Mouse (Mus musculus) limb, embryonic 12.5 days (tissue): ENCODE measurements at regions not wholly inside any gene's neighbourhood (a gene's known extent, or its start where the extent isn't known, plus 50 kb on each side); places are given as distances from the start of the nearest gene placed in this dataset.
A peak's percentile ranks its signal among the peaks of the same experiment; 100 is the strongest.
"Not testable (repeated sequence)": the region's sequence is repeated elsewhere in the genome, so short reads cannot be mapped to it uniquely, and the experiment has no call there.

ENCODE experiments used
- ATAC-seq: fragments of 200-750 bp; cut with Nextera tagmentation; 2 replicates; pipeline ENCODE4 v1.8.0; 2017; ENCODE audit warnings: low read depth, moderate TSS enrichment; ENCODE audit not compliant: insufficient number of reproducible peaks, insufficient read depth, low FRiP score, low TSS enrichment
- H3K27ac ChIP-seq: fragments of 300-500 bp; sonication (generic); 2 replicates; pipeline ENCODE4 v1.5.1; 2016; ENCODE audit warnings: mild to moderate bottlenecking, moderate library complexity
- H3K27me3 ChIP-seq: fragments of 300-500 bp; sonication (generic); 2 replicates; pipeline ENCODE4 v1.6.1; 2016; ENCODE audit warnings: mild to moderate bottlenecking, moderate library complexity
- H3K36me3 ChIP-seq: fragments of 300-500 bp; sonication (generic); 2 replicates; pipeline ENCODE4 v1.6.1; 2016; ENCODE audit warnings: mild to moderate bottlenecking, moderate library complexity
- H3K4me1 ChIP-seq: fragments of 300-500 bp; sonication (generic); replicated peaks from 2 replicates; pipeline ENCODE4 v1.6.1; 2016
- H3K4me2 ChIP-seq: fragments of 300-500 bp; sonication (generic); 2 replicates; pipeline ENCODE4 v1.6.1; 2016; ENCODE audit warnings: mild to moderate bottlenecking, moderate library complexity
- H3K4me3 ChIP-seq: fragments of 300-500 bp; sonication (generic); replicated peaks from 2 replicates; pipeline ENCODE4 v1.5.1; 2016; ENCODE audit warnings: mild to moderate bottlenecking
- H3K9ac ChIP-seq: fragments of 300-500 bp; sonication (generic); replicated peaks from 2 replicates; pipeline ENCODE4 v1.6.1; 2016; ENCODE audit warnings: mild to moderate bottlenecking, moderate library complexity
- H3K9me3 ChIP-seq: fragments of 300-500 bp; sonication (generic); 2 replicates; pipeline ENCODE4 v1.6.1; 2016; ENCODE audit warnings: mild to moderate bottlenecking, moderate library complexity
- WGBS: fragments of 180-500 bp; shearing (Covaris S2); methylation state at CpG from one replicate; pipeline ENCODE4 v1.1.7; 2016; 5-methylcytosine and 5-hydroxymethylcytosine counted together

DNA sequence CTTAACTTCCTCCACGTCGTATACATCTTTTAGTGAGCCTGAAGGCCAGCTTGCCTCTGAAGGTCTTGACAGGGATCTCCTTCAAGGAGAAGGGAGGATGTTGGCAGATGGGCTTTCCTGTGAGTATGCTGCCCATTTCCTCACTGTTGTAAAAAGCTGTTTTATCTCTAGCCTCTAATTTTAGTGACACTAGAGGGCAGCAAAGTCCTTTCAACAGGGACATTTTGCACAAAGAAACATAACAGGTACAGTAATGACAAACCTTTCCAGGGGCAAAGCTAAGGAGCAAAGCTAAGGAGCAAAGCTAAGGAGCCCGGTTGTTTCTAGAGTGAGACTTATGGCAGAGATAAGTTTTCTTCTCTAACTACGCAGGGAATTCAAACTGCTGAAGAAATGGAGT is 59.0 kb upstream of the Kbtbd8 start:
- WGBS: 50% methylated on average over 4 of the region's 4 CpGs
- Histone ChIP-seq H3K4me1 (no peaks in the 10 kb centered on the region), H3K4me3 (no peak overlapping the region), H3K9ac (no peak overlapping the region), H3K4me2 (no peak overlapping the region), H3K27ac (no peak overlapping the region), H3K9me3 (no peaks in the 10 kb centered on the region), H3K27me3 (no peaks in the 10 kb centered on the region), H3K36me3 (no peaks in the 10 kb centered on the region)
- no peak for ATAC-seq

- Histone ChIP-seq H3K27me3 (no peaks in the 10 kb centered on the region), H3K4me1 (no peaks in the 10 kb centered on the region), H3K27ac (no peak overlapping the region), H3K9ac (no peak overlapping the region), H3K36me3 (no peaks in the 10 kb centered on the region), H3K9me3 (no peaks in the 10 kb centered on the region), H3K4me2 (no peak overlapping the region), H3K4me3 (no peak overlapping the region)
- WGBS: 94% methylated on average over 2 of the region's 2 CpGs
- ATAC-seq: no peak
Observed at GRCm38 (mm10) chr6:95056222-95056621, 60.8 kb upstream of the Kbtbd8 start.

GRCm38 (mm10) chr6:95053717-95054382 is 63.2 kb upstream of the Kbtbd8 start:
- Histone ChIP-seq H3K4me2 (no peak overlapping the region), H3K4me3 (no peak overlapping the region), H3K27me3 (no peaks in the 10 kb centered on the region), H3K36me3 (no peaks in the 10 kb centered on the region), H3K9ac (no peak overlapping the region), H3K27ac (no peak overlapping the region), H3K9me3 (no peaks in the 10 kb centered on the region), H3K4me1 (no peaks in the 10 kb centered on the region)
- 51% methylated on average over 9 of the region's 9 CpGs for WGBS
- no peak for ATAC-seq

DNA sequence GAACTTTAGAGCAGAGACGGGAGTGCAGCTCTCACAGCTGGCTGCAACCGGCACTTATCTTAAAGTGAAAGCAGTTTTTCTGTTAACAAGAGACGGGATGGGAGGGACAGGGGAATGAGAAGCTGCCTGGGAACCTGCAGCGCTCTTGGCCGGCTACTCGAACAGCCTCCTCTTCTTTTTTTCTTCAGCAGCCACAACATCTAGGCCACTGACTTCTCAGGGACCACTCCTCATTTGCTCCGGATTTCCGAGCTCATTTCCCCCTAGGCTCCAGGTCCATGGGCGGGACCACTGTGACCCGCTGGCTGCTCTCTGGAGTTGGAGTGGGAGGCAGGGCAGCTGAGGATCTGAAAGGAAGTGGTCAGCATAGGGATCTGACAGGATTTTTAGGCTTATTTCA is 75.7 kb upstream of the Kbtbd8 start:
- H3K9me3 ChIP-seq, H3K4me3 ChIP-seq, H3K4me1 ChIP-seq, H3K36me3 ChIP-seq, ATAC-seq, H3K9ac ChIP-seq, H3K27me3 ChIP-seq, H3K27ac ChIP-seq: not testable (repeated sequence)
- 13% methylated on average over 7 of the region's 10 CpGs for WGBS
- peak overlapping the region; percentile 31; the same call in 1 of the 2 replicates for H3K4me2 ChIP-seq

DNA sequence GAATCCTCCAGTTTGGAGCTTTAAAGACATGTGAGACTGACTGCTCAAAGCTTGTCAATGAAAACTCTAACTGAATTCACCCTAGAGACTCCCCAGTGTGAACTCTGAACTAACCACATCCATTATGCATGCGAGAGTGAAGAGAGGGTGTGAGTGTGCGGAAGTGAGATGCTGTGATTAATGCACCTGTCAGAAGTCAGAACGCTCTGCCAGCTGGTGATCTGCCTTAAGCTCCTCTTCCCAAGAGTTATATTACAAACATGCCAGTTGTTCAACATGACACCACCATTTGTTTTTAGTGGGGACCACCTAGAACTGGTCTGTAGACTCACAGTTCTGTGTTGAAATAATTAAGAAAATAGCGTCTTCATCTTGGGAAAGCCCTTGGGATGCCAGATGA is 92.8 kb upstream of the Kbtbd8 start:
- no peak for ATAC-seq
- WGBS: 31% methylated on average over 4 of the region's 4 CpGs
- no peaks in the 10 kb centered on the region for H3K9me3 ChIP-seq

DNA sequence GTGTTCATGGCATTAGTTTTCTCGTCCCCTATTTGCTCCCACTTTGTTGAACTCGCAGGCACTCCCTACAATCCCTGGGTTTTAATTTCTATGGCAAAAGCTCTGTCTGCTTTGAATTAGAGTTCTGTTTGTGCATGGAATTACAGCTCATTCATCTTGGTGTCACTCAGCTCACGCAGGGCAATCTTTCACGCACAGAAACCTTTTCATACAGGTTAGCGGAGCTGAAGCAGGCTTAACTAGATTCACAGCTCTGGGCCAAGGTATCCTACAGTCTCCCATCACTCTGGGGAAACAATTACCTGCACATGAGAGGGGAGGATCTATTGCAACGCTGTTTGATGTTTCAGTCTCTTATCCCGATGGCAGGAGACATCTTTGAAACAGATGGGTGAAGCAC is 95.3 kb upstream of the Kbtbd8 start:
- WGBS: 30% methylated on average over 7 of the region's 7 CpGs
- H3K4me3 ChIP-seq: no peak overlapping the region
- H3K27me3 ChIP-seq: no peaks in the 10 kb centered on the region
- H3K9ac ChIP-seq: no peak overlapping the region
- no peak for ATAC-seq
- peaks cover 10% of the 10 kb centered on the region for H3K4me1 ChIP-seq
- H3K36me3 ChIP-seq: no peaks in the 10 kb centered on the region
- no peaks in the 10 kb centered on the region for H3K9me3 ChIP-seq
- H3K4me2 ChIP-seq: no peak overlapping the region
- H3K27ac ChIP-seq: no peak overlapping the region

More for the DNA sequence above, 92.8 kb upstream of the Kbtbd8 start:
- Histone ChIP-seq H3K9ac (no peak overlapping the region), H3K36me3 (no peaks in the 10 kb centered on the region), H3K4me2 (no peak overlapping the region), H3K27me3 (no peaks in the 10 kb centered on the region), H3K27ac (no peak overlapping the region), H3K4me1 (no peaks in the 10 kb centered on the region), H3K4me3 (no peak overlapping the region)

- Histone ChIP-seq H3K36me3 (no peaks in the 10 kb centered on the region), H3K27me3 (no peaks in the 10 kb centered on the region), H3K9ac (no peak overlapping the region), H3K4me1 (peaks cover 10% of the 10 kb centered on the region), H3K4me2 (no peak overlapping the region), H3K9me3 (no peaks in the 10 kb centered on the region), H3K27ac (no peak overlapping the region), H3K4me3 (no peak overlapping the region)
- 40% methylated on average over 4 of the region's 4 CpGs for WGBS
- ATAC-seq: no peak
Observed at GRCm38 (mm10) chr6:95017911-95018310, 99.1 kb upstream of the Kbtbd8 start.

- Histone ChIP-seq H3K9ac (no peak overlapping the region), H3K36me3 (no peaks in the 10 kb centered on the region), H3K4me1 (peaks cover 10% of the 10 kb centered on the region), H3K27ac (no peak overlapping the region), H3K9me3 (no peaks in the 10 kb centered on the region), H3K27me3 (no peaks in the 10 kb centered on the region), H3K4me2 (no peak overlapping the region), H3K4me3 (no peak overlapping the region)
- ATAC-seq: no peak
- WGBS: 29% methylated on average over 3 of the region's 3 CpGs
Observed at GRCm38 (mm10) chr6:95017484-95017883, 99.6 kb upstream of the Kbtbd8 start.

DNA sequence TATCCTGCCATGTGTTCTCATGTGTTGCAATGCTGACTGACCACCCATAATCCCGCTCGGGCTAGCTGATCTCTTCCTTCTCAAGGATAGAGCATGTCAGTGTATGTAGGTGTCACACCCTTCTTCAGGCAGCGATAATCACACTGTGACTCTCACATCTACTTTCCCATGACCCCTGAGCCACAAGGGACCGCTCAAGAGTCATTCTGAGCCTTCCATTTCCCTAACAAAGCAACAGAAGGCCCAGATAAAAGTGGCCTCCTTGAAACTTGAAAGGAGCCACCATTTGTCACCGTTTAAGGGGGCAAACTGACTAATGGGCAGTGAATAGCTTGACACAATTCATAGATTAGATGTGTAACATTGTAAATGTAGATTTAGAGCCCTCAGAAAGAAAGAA is 103.9 kb upstream of the Kbtbd8 start:
- no peak for ATAC-seq
- H3K4me1 ChIP-seq: peaks cover 10% of the 10 kb centered on the region
- H3K4me3 ChIP-seq: no peak overlapping the region
- 31% methylated on average over 5 of the region's 5 CpGs for WGBS
- H3K27me3 ChIP-seq: no peaks in the 10 kb centered on the region
- no peak overlapping the region for H3K4me2 ChIP-seq
- no peak overlapping the region for H3K27ac ChIP-seq
- H3K9me3 ChIP-seq: no peaks in the 10 kb centered on the region
- H3K36me3 ChIP-seq: no peaks in the 10 kb centered on the region
- no peak overlapping the region for H3K9ac ChIP-seq

DNA sequence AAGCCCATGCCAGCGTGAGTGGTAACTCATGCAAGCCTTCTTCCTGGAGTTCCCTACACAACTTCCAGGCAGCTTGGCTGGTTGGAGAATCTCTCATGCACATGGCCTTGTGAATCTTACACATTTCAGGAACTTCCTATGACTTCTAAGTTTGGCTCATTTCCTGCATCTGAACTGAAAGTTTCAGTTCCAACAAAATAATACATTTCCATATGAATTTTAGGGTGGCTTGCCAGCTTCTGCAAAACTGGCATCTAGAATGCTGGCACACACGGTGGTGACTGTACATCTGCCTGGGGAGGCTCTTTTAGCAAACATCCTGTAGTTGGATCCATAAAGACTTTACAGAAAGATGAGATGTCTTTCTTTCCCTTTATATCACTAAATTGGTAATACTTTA is 110.6 kb upstream of the Kbtbd8 start:
- Histone ChIP-seq H3K4me3 (no peak overlapping the region), H3K27ac (no peak overlapping the region), H3K4me1 (no peaks in the 10 kb centered on the region), H3K36me3 (no peaks in the 10 kb centered on the region), H3K4me2 (no peak overlapping the region), H3K9ac (no peak overlapping the region), H3K9me3 (no peaks in the 10 kb centered on the region), H3K27me3 (no peaks in the 10 kb centered on the region)
- no peak for ATAC-seq
- 77% methylated on average over 2 of the region's 2 CpGs for WGBS

DNA sequence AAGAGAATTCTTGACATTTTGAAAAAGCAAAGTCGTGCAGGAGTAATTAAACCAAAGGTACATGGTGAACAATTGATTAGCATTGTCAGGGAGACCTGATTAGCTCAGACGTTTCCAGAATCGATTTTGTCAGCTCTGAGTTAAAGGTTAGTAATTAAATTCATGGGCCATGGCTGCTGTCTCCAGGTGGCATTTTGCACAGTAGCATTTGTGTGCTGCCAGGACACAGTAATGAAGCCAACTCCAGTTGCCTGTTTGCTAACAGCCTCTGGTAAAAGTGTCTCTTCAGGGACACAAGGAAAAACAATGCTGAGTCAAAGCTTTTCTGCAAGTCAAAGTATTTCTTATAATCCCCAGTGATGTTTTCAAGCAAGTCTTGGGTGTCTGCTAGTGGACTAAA is 113.3 kb upstream of the Kbtbd8 start:
- Histone ChIP-seq H3K4me3 (no peak overlapping the region), H3K36me3 (no peaks in the 10 kb centered on the region), H3K4me2 (no peak overlapping the region), H3K4me1 (peaks cover 15% of the 10 kb centered on the region), H3K27ac (no peak overlapping the region), H3K9ac (no peak overlapping the region), H3K9me3 (no peaks in the 10 kb centered on the region), H3K27me3 (no peaks in the 10 kb centered on the region)
- 35% methylated on average over 3 of the region's 3 CpGs for WGBS
- ATAC-seq: no peak

- Histone ChIP-seq H3K4me2 (no peak overlapping the region), H3K36me3 (no peaks in the 10 kb centered on the region), H3K9ac (no peak overlapping the region), H3K4me1 (peaks cover 21% of the 10 kb centered on the region), H3K27ac (0 out of 2 replicates have a peak overlapping the region, but pooled peaks have one; percentile 56), H3K9me3 (no peaks in the 10 kb centered on the region), H3K4me3 (no peak overlapping the region), H3K27me3 (no peaks in the 10 kb centered on the region)
- WGBS: 63% methylated on average over 4 of the region's 4 CpGs
- ATAC-seq: no peak
Observed at GRCm38 (mm10) chr6:94999562-94999961, 117.5 kb upstream of the Kbtbd8 start.
